Mouse (Mus musculus) CH12.LX (cell line): ENCODE results near the gene Fam222a. TPM values are rescaled to one million over a fixed set of nuclear protein-coding genes. Genes with fewer than 3 reads are reported as not detected.

ENCODE experiments used
- DNase-seq: peaks from one replicate; pipeline ENCODE4 v3.0.0-alpha.2; 2013; ENCODE audit errors: extremely low read depth
- H3K27ac ChIP-seq: 2 replicates; pipeline ENCODE4 v1.5.1; 2012; ENCODE audit warnings: low read depth, mild to moderate bottlenecking, control low read depth, moderate library complexity; ENCODE audit not compliant: insufficient read depth
- H3K27me3 ChIP-seq: replicated peaks from 2 replicates; pipeline ENCODE3; 2012; ENCODE audit warnings: inconsistent platforms
- H3K36me3 ChIP-seq, 2 experiments: replicated peaks in 1 of 2; 2 replicates each; pipeline versions ENCODE3 to v1.6.1; 2012; ENCODE audit warnings: inconsistent platforms in 1 of 2, low read length in 1 of 2, mild to moderate bottlenecking in 1 of 2, mixed read lengths in 1 of 2, moderate library complexity in 1 of 2; ENCODE audit not compliant: control insufficient read depth in 1 of 2, insufficient read depth in 1 of 2
- H3K4me1 ChIP-seq, 2 experiments: 2 replicates each; pipeline ENCODE4 v1.6.1; 2012; ENCODE audit warnings: inconsistent platforms in 1 of 2, moderate library complexity in 1 of 2; ENCODE audit not compliant: insufficient read depth in 2 of 2, control insufficient read depth in 1 of 2
- H3K4me2 ChIP-seq: 2 replicates; pipeline ENCODE4 v1.6.1; 2012; ENCODE audit warnings: low read depth, mild to moderate bottlenecking, control low read depth; ENCODE audit not compliant: poor library complexity, insufficient read depth, severe bottlenecking
- H3K4me3 ChIP-seq, 3 experiments: fragments of 150-350 bp in 1 of 3; sonication (generic) in 1 of 3; replicated peaks in 1 of 3; 2 replicates each; pipeline versions ENCODE3 to v1.5.1; 2011 to 2012; ENCODE audit warnings: low read depth in 2 of 3, low read length in 2 of 3, mild to moderate bottlenecking in 2 of 3, moderate library complexity in 2 of 3, control low read depth in 1 of 3, improper control_type of control experiment in 1 of 3, inconsistent platforms in 1 of 3, mixed read lengths in 1 of 3; ENCODE audit not compliant: poor library complexity in 1 of 3
- H3K79me2 ChIP-seq: replicated peaks from 2 replicates; pipeline ENCODE4 v1.6.1; 2012; ENCODE audit warnings: mild to moderate bottlenecking, moderate library complexity; ENCODE audit not compliant: control insufficient read depth, poor library complexity, insufficient read depth, severe bottlenecking; ENCODE audit errors: extremely low read depth
- H3K9ac ChIP-seq: 2 replicates; pipeline ENCODE4 v1.6.1; 2012; ENCODE audit warnings: low read depth, mild to moderate bottlenecking, control low read depth, moderate library complexity; ENCODE audit not compliant: insufficient read depth
- H3K9me3 ChIP-seq: replicated peaks from 2 replicates; pipeline ENCODE3; 2012; ENCODE audit warnings: low read length, inconsistent platforms, mixed read lengths
- BHLHE40 ChIP-seq: IDR thresholded peaks from 2 replicates; pipeline ENCODE4 v1.6.1; 2011; ENCODE audit warnings: mild to moderate bottlenecking, low read depth, low read length, improper control_type of control experiment
- CHD1 ChIP-seq: IDR thresholded peaks from 2 replicates; pipeline ENCODE4 v1.6.1; 2012; ENCODE audit warnings: low read depth, low read length, improper control_type of control experiment, inconsistent platforms
- CHD2 ChIP-seq: IDR thresholded peaks from 2 replicates; pipeline ENCODE4 v1.6.1; 2011; ENCODE audit warnings: low read length, improper control_type of control experiment
- CTCF ChIP-seq, 2 experiments: IDR thresholded peaks in 1 of 2; conservative IDR thresholded peaks in 1 of 2; 2 replicates each; pipeline ENCODE4 v1.5.1; 2011 to 2012; ENCODE audit warnings: low read depth in 2 of 2, low read length in 2 of 2, improper control_type of control experiment in 1 of 2, inconsistent platforms in 1 of 2, mild to moderate bottlenecking in 1 of 2, moderate library complexity in 1 of 2
- E2F4 ChIP-seq: IDR thresholded peaks from 2 replicates; pipeline ENCODE4 v1.6.1; 2011; ENCODE audit warnings: low read depth, low read length, improper control_type of control experiment; ENCODE audit not compliant: insufficient replicate concordance
- ELF1 ChIP-seq: IDR thresholded peaks from 2 replicates; pipeline ENCODE4 v1.6.1; 2014; ENCODE audit warnings: low read depth, mild to moderate bottlenecking, inconsistent platforms, low read length, improper control_type of control experiment
- ETS1 ChIP-seq: conservative IDR thresholded peaks from 2 replicates; pipeline ENCODE4 v1.6.1; 2012; ENCODE audit warnings: low read depth, mild to moderate bottlenecking, inconsistent platforms, low read length, improper control_type of control experiment, moderate library complexity
- HCFC1 ChIP-seq: IDR thresholded peaks from 2 replicates; pipeline ENCODE4 v1.6.1; 2012; ENCODE audit warnings: low read depth, mild to moderate bottlenecking, inconsistent platforms, low read length, improper control_type of control experiment
- JUN ChIP-seq: IDR thresholded peaks from 2 replicates; pipeline ENCODE4 v1.6.1; 2011; ENCODE audit warnings: low read depth, mild to moderate bottlenecking, low read length, improper control_type of control experiment, moderate library complexity; ENCODE audit not compliant: insufficient read depth
- KAT2A ChIP-seq: IDR thresholded peaks from 2 replicates; pipeline ENCODE4 v1.6.1; 2012; ENCODE audit warnings: low read length, improper control_type of control experiment, inconsistent platforms; ENCODE audit not compliant: insufficient replicate concordance
- MAFK ChIP-seq: IDR thresholded peaks from 2 replicates; pipeline ENCODE4 v1.6.1; 2011; ENCODE audit warnings: low read length, improper control_type of control experiment; ENCODE audit not compliant: insufficient replicate concordance
- MAX ChIP-seq: IDR thresholded peaks from 2 replicates; pipeline ENCODE4 v1.6.1; 2011; ENCODE audit warnings: low read length, improper control_type of control experiment
- MEF2A ChIP-seq: IDR thresholded peaks from 2 replicates; pipeline ENCODE4 v1.6.1; 2014; ENCODE audit warnings: low read depth, mild to moderate bottlenecking, inconsistent platforms, low read length, improper control_type of control experiment, borderline replicate concordance
- NELFE ChIP-seq: IDR thresholded peaks from 2 replicates; pipeline ENCODE4 v1.6.1; 2011; ENCODE audit warnings: low read depth, low read length, improper control_type of control experiment
- POLR2A ChIP-seq: IDR thresholded peaks from 2 replicates; pipeline ENCODE4 v1.6.1; 2011; ENCODE audit warnings: low read depth, mild to moderate bottlenecking, improper control_type of control experiment, low read length
- RAD21 ChIP-seq: IDR thresholded peaks from 2 replicates; pipeline ENCODE4 v1.6.1; 2011; ENCODE audit warnings: low read depth, mild to moderate bottlenecking, low read length, improper control_type of control experiment, moderate library complexity
- RCOR1 ChIP-seq: conservative IDR thresholded peaks from 2 replicates; pipeline ENCODE4 v1.6.1; 2012; ENCODE audit warnings: low read depth, mild to moderate bottlenecking, inconsistent platforms, low read length, improper control_type of control experiment
- SMC3 ChIP-seq: IDR thresholded peaks from 2 replicates; pipeline ENCODE4 v1.6.1; 2011; ENCODE audit warnings: low read depth, low read length, improper control_type of control experiment
- TBP ChIP-seq: conservative IDR thresholded peaks from 2 replicates; pipeline ENCODE4 v1.6.1; 2011; ENCODE audit warnings: low read depth, low read length, improper control_type of control experiment
- TCF12 ChIP-seq: IDR thresholded peaks from 2 replicates; pipeline ENCODE4 v1.6.1; 2014; ENCODE audit warnings: low read depth, mild to moderate bottlenecking, inconsistent platforms, low read length, improper control_type of control experiment
- USF1 ChIP-seq: IDR thresholded peaks from 2 replicates; pipeline ENCODE4 v1.6.1; 2014; ENCODE audit warnings: low read depth, mild to moderate bottlenecking, inconsistent platforms, low read length, improper control_type of control experiment
- ZC3H11A ChIP-seq: IDR thresholded peaks from 2 replicates; pipeline ENCODE4 v1.6.1; 2012; ENCODE audit warnings: low read depth, mild to moderate bottlenecking, inconsistent platforms, low read length, improper control_type of control experiment
- ZMIZ1 ChIP-seq: IDR thresholded peaks from 2 replicates; pipeline ENCODE4 v1.6.1; 2012; ENCODE audit warnings: low read depth, mild to moderate bottlenecking, inconsistent platforms, low read length, improper control_type of control experiment
- ZNF384 ChIP-seq: IDR thresholded peaks from 2 replicates; pipeline ENCODE4 v1.6.1; 2012; ENCODE audit warnings: low read depth, low read length, improper control_type of control experiment, inconsistent platforms
- dilution Hi-C: fragments of 300-500 bp; cut with MboI; formaldehyde crosslinking; loops from 2 replicates; pipeline ENCODE4 v1.14.3; 2020; ENCODE audit warnings: low sequenced_read_pairs; ENCODE audit not compliant: extremely low pct_unique_long_range_greater_than_20kb, extremely low pct_ligation_motif_present
- in situ Hi-C: fragments of 300-500 bp; cut with MboI; formaldehyde crosslinking; loops from 3 replicates; pipeline ENCODE4 v1.14.3; 2019; ENCODE audit warnings: low sequenced_read_pairs, low pct_ligation_motif_present, low pct_unique_long_range_greater_than_20kb, mixed read lengths
- polyA plus RNA-seq: library from polyadenylated mRNA; unstranded; fragments of >175 nt; gene quantifications from 2 replicates; pipeline ENCODE4 v1.2.1, GENCODE M21; 2012; ENCODE audit warnings: low read depth; ENCODE audit not compliant: insufficient read length
- total RNA-seq, 2 experiments: library from RNA; depleted of rRNA; stranded (reverse); fragments of 300-350 nt in 1 of 2; fragments of >200 nt in 1 of 2; gene quantifications; 2 replicates each; pipeline ENCODE4 v1.2.3; 2012 to 2014

The Fam222a gene
- total and polyA plus RNA-seq, 3 experiments, result 0.13 TPM; not detected in 2

DNA sequence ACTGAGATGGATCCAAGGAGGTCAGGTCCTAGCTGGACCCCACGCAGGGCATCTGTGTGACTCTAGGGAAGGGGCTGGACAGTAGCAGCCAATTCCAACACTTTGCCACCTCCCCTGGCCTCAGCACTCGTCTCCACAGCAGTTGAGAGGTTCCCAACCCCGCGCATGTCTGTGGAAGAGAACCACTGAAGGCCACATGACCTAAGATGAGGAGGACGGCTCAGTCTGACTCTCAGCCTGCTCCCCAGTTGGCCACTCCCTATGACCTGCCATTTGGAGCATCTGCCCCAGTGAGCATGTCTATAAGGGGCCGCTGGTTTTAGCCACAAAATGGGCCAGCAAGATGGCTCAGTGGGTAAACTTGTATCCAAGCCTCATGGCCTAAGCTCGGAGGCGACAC, 34.2 kb downstream of the Fam222a start:
- no peaks in the 10 kb centered on the region for H3K9me3 ChIP-seq
- no peak overlapping the region for H3K27ac ChIP-seq
- peaks cover 7 to 37% of the 10 kb centered on the region in 2 experiments; a peak in 3 of 4 replicates for H3K4me1 ChIP-seq
- H3K27me3 ChIP-seq, result peaks cover 7% of the 10 kb centered on the region
- H3K79me2 ChIP-seq, result no peaks in the 10 kb centered on the region
- no peak overlapping the region for H3K4me3 ChIP-seq
- TF ChIP-seq BHLHE40 (no peak), MAX (no peak), ELF1 (no peak), MEF2A (no peak), ETS1 (no peak), POLR2A (no peak), RAD21 (no peak), KAT2A (no peak), ZMIZ1 (no peak), ZC3H11A (no peak)
- no peak overlapping the region for H3K4me2 ChIP-seq
- H3K36me3 ChIP-seq, result no peaks in the 10 kb centered on the region
- in situ Hi-C loops, result no loop called here
- dilution Hi-C loops, result no loop called here
- DNase-seq, result no peak
- H3K9ac ChIP-seq, result no peak overlapping the region

GRCm38 (mm10) chr5:114603975-114604374, 36.2 kb downstream of the Fam222a start:
- DNase-seq, result no peak
- Histone ChIP-seq H3K79me2 (no peaks in the 10 kb centered on the region), H3K4me2 (no peak overlapping the region), H3K36me3 (no peaks in the 10 kb centered on the region)
- in situ Hi-C loops (no loop called here), dilution Hi-C loops (no loop called here)
- TF ChIP-seq CHD2 (no peak), JUN (no peak), SMC3 (no peak), CTCF (conservative IDR thresholded peaks at IDR 0.05 in 1 of 2, IDR thresholded peaks at IDR 0.05 in 1 of 2; ENCODE audit: low read depth in 2 of 2, low read length in 2 of 2) (peak; percentile 22 to 50; a peak in 3 of 4 replicates), TCF12 (no peak)
- TF ChIP-seq, all 38 proteins: peak for 1
- H3K4me1 ChIP-seq, result peaks cover 3 to 22% of the 10 kb centered on the region in 2 experiments; a peak in 3 of 4 replicates
- H3K9me3 ChIP-seq, result no peaks in the 10 kb centered on the region
- no peak overlapping the region for H3K4me3 ChIP-seq
- no peak overlapping the region for H3K9ac ChIP-seq
- peaks cover 18% of the 10 kb centered on the region for H3K27me3 ChIP-seq
- H3K27ac ChIP-seq, result no peak overlapping the region

- Histone ChIP-seq H3K79me2 (no peaks in the 10 kb centered on the region), H3K36me3 (no peaks in the 10 kb centered on the region), H3K4me1 (peaks cover 3 to 22% of the 10 kb centered on the region in 2 experiments; a peak in 3 of 4 replicates), H3K9me3 (no peaks in the 10 kb centered on the region), H3K27me3 (peaks cover 27% of the 10 kb centered on the region), H3K9ac (no peak overlapping the region), H3K4me2 (no peak overlapping the region), H3K4me3 (no peak overlapping the region), H3K27ac (no peak overlapping the region)
- in situ Hi-C loops, result no loop called here
- TF ChIP-seq TBP (no peak), ELF1 (no peak), NELFE (no peak), CHD2 (no peak), SMC3 (peak; percentile 37), RCOR1 (no peak), JUN (no peak), CHD1 (no peak), ZC3H11A (no peak), HCFC1 (no peak), TCF12 (no peak), BHLHE40 (no peak), RAD21 (peak; percentile 21), E2F4 (no peak), ETS1 (no peak), CTCF (conservative IDR thresholded peaks at IDR 0.05 in 1 of 2, IDR thresholded peaks at IDR 0.05 in 1 of 2; ENCODE audit: low read depth in 2 of 2, low read length in 2 of 2) (peak; percentile 35 to 66; a peak in 3 of 4 replicates), USF1 (no peak), KAT2A (no peak), MAFK (no peak), ZNF384 (no peak)
- dilution Hi-C loops, result no loop called here
- DNase-seq, result no peak
Observed at GRCm38 (mm10) chr5:114604781-114605290, 37.0 kb downstream of the Fam222a start.
